Mouse (Mus musculus) thymus, adult 2 months (tissue): ENCODE results near the gene Zdhhc14.

Experiments used
- CTCF ChIP-seq: fragments of 200-500 bp; IDR thresholded peaks from 2 replicates; pipeline ENCODE4 v1.5.1; 2012; ENCODE audit warnings: mild to moderate bottlenecking, control low read depth, low read length, moderate library complexity, borderline replicate concordance; ENCODE audit not compliant: control insufficient read depth, poor library complexity, insufficient read depth; ENCODE audit errors: extremely low read depth
- POLR2A ChIP-seq: fragments of 200-500 bp; IDR thresholded peaks from 2 replicates; pipeline ENCODE4 v1.6.1; 2012; ENCODE audit warnings: mild to moderate bottlenecking, low read length, control low read depth, moderate library complexity; ENCODE audit not compliant: control insufficient read depth, poor library complexity, insufficient read depth; ENCODE audit errors: extremely low read depth

GRCm38 (mm10) chr17:5521532-5521931 lies 29.2 kb downstream of the Zdhhc14 start:
- TF ChIP-seq CTCF: no peak
- TF ChIP-seq POLR2A: no peak
